ENCODE assay signal across 26 mouse cellular contexts in the genomic region with DNA sequence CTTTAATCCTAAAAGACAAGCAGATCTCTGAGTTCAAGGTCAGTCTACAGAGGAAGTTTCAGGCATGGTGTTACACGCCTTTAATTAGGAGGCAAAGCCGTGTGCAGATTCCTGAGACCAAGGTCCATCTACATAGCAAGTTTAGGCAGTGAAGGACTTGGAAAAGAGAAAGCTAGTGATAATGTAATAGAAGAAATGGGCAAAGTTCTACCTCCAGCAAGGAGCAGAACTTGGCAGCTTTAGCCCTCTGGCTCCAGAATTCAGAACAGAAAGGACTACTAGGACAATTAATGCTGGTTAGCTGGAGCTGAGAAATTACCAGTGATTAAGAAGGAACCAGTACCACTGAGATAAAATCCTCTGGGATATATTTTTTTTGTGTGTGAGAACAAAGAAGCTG.
"Had no signal": no experiment of that assay in that cellular context is flagged by ENCODE, and none has a peak within 500 bp of the region (broad histone marks: within the 10 kb centered on the region; RNA-seq: fewer than 3 reads in every experiment).

No protein-coding gene starts in this region.

- H3K4me3 ChIP-seq: gastrocnemius, adult 2 months; heart, embryonic 10.5 days; heart, embryonic 12.5 days; hindbrain, embryonic 10.5 days; hindbrain, embryonic 12.5 days; intestine, embryonic 15.5 days; left cerebral cortex, adult 2 months; limb, embryonic 10.5 days; limb, embryonic 12.5 days; liver, embryonic 13.5 days; liver, embryonic 15.5 days had no signal

- ATAC-seq: forebrain, embryonic 16.5 days; hindbrain, embryonic 16.5 days; inflammation-experienced regulatory T-cells, adult 6 months; intestine, embryonic 15.5 days; intestine, postnatal 0 days; liver, postnatal 0 days had no signal

- H3K4me2 ChIP-seq: heart, embryonic 12.5 days; hindbrain, embryonic 12.5 days; hindbrain, embryonic 14.5 days; intestine, embryonic 15.5 days; limb, embryonic 12.5 days; liver, embryonic 11.5 days; liver, embryonic 13.5 days; liver, embryonic 15.5 days had no signal

- H3K36me3 ChIP-seq: heart, embryonic 10.5 days; heart, embryonic 12.5 days; hindbrain, embryonic 10.5 days; hindbrain, embryonic 12.5 days; intestine, embryonic 15.5 days; limb, embryonic 10.5 days; limb, embryonic 12.5 days; liver, embryonic 13.5 days; liver, embryonic 15.5 days had no signal

- H3K27me3 ChIP-seq: heart, embryonic 12.5 days; hindbrain, embryonic 12.5 days; intestine, embryonic 15.5 days; limb, embryonic 12.5 days; liver, embryonic 13.5 days; liver, embryonic 15.5 days had no signal

- H3K4me1 ChIP-seq: heart, embryonic 10.5 days; heart, embryonic 12.5 days; hindbrain, embryonic 10.5 days; hindbrain, embryonic 12.5 days; intestine, embryonic 15.5 days; limb, embryonic 10.5 days; limb, embryonic 12.5 days; liver, embryonic 13.5 days; liver, embryonic 15.5 days had no signal

- H3K9me3 ChIP-seq: heart, embryonic 10.5 days; heart, embryonic 12.5 days; hindbrain, embryonic 10.5 days; hindbrain, embryonic 12.5 days; intestine, embryonic 15.5 days; limb, embryonic 10.5 days; limb, embryonic 12.5 days; liver, embryonic 13.5 days; liver, embryonic 15.5 days had no signal

- H3K27ac ChIP-seq: gastrocnemius, adult 2 months; heart, embryonic 10.5 days; hindbrain, embryonic 10.5 days; hindbrain, embryonic 12.5 days; hindbrain, embryonic 14.5 days; intestine, embryonic 15.5 days; left cerebral cortex, adult 2 months; limb, embryonic 10.5 days; limb, embryonic 12.5 days; liver, embryonic 13.5 days; liver, embryonic 15.5 days had no signal

- DNase-seq: gastrocnemius, adult 2 months; gastrocnemius, postnatal 10 days; gastrocnemius, postnatal 25 days; heart, adult 18-20 months; heart, postnatal 10 days; heart, postnatal 4 days; layer of hippocampus, adult 9-11 months; layer of hippocampus, postnatal 36 days; liver; liver, embryonic 13.5 days; liver, postnatal 0 days had no signal

- H3K9ac ChIP-seq: heart, embryonic 12.5 days; hindbrain, embryonic 12.5 days; hindbrain, embryonic 14.5 days; intestine, embryonic 15.5 days; limb, embryonic 12.5 days; liver, embryonic 13.5 days; liver, embryonic 15.5 days; liver, postnatal 0 days had no signal
